8 mouse cellular contexts compared by ENCODE assay signal in genomic region chr11:60046058-60046735, GRCm38 (mm10). TPM values are rescaled to one million over a fixed set of nuclear protein-coding genes. Genes with fewer than 3 reads are reported as not detected.
A peak's percentile ranks its signal among the peaks of the same experiment; 100 is the strongest.
DNase-seq lines count a peak whose midpoint lies in the region; ATAC-seq and TF ChIP-seq lines count a peak whose summit lies in the region.

Gene Pemt (minus strand): TSS chr11:60046489.

- no peak for TF ChIP-seq EP300 in heart, postnatal 0 days (IDR thresholded peaks at IDR 0.05; ENCODE audit: low read depth)

- H3K27me3 ChIP-seq in E14TG2a.4 (ENCODE audit: insufficient read depth, low read length), result peaks cover 6% of the 10 kb centered on the region; the same call in 1 of the 2 replicates
- no peaks in the 10 kb centered on the region for H3K27me3 ChIP-seq in forebrain, embryonic 12.5 days
- no peaks in the 10 kb centered on the region for H3K27me3 ChIP-seq in heart, postnatal 0 days (ENCODE audit: control insufficient read depth, insufficient read depth, low read length)
- no peaks in the 10 kb centered on the region for H3K27me3 ChIP-seq in liver, embryonic 16.5 days (ENCODE audit: control insufficient read depth, insufficient read depth, low read depth, low read length)
- H3K27me3 ChIP-seq in neural tube, embryonic 13.5 days, result no peaks in the 10 kb centered on the region; the same call in 1 of the 2 replicates
- no peaks in the 10 kb centered on the region for H3K27me3 ChIP-seq in testis, adult 2 months (ENCODE audit: control insufficient read depth, insufficient read depth, low read length)

- TF ChIP-seq CTCF in E14TG2a.4 (conservative IDR thresholded peaks at IDR 0.05; ENCODE audit: low read length), result peak; percentile 23
- TF ChIP-seq CTCF in heart, postnatal 0 days (IDR thresholded peaks at IDR 0.05; ENCODE audit: low read depth), result peak; percentile 45
- TF ChIP-seq CTCF in testis, adult 2 months (IDR thresholded peaks at IDR 0.05; ENCODE audit: control insufficient read depth, insufficient read depth, insufficient replicate concordance, low read depth, low read length), result peak; percentile 40; the same call in 1 of the 2 replicates

- under 1% methylated on average over 44 of the region's 44 CpGs for WGBS in forebrain, embryonic 12.5 days
- WGBS in heart, postnatal 0 days, result under 1% methylated on average over 44 of the region's 44 CpGs
- WGBS in liver, embryonic 16.5 days (ENCODE audit: insufficient replicate concordance), result under 1% methylated on average over 44 of the region's 44 CpGs
- under 1% methylated on average over 44 of the region's 44 CpGs for WGBS in neural tube, embryonic 13.5 days

- no peaks in the 10 kb centered on the region for H3K9me3 ChIP-seq in E14TG2a.4 (ENCODE audit: low read length)
- H3K9me3 ChIP-seq in forebrain, embryonic 12.5 days, result no peaks in the 10 kb centered on the region
- H3K9me3 ChIP-seq in heart, postnatal 0 days (replicated peaks; ENCODE audit: control insufficient read depth, low read length), result no peaks in the 10 kb centered on the region
- no peaks in the 10 kb centered on the region for H3K9me3 ChIP-seq in liver, embryonic 16.5 days (replicated peaks; ENCODE audit: control insufficient read depth, low read length)
- no peaks in the 10 kb centered on the region for H3K9me3 ChIP-seq in neural tube, embryonic 13.5 days

- peaks cover 18% of the 10 kb centered on the region for H3K4me1 ChIP-seq in E14TG2a.4 (replicated peaks; ENCODE audit: low read depth, low read length)
- peaks cover 6% of the 10 kb centered on the region for H3K4me1 ChIP-seq in forebrain, embryonic 12.5 days
- peaks cover 6% of the 10 kb centered on the region for H3K4me1 ChIP-seq in heart, postnatal 0 days (ENCODE audit: control insufficient read depth, insufficient read depth)
- H3K4me1 ChIP-seq in liver, embryonic 16.5 days (ENCODE audit: control insufficient read depth, low read depth, low read length), result peaks cover 13% of the 10 kb centered on the region
- H3K4me1 ChIP-seq in neural tube, embryonic 13.5 days (replicated peaks), result peaks cover 6% of the 10 kb centered on the region
- peaks cover 6% of the 10 kb centered on the region for H3K4me1 ChIP-seq in testis, adult 2 months (ENCODE audit: control insufficient read depth, insufficient read depth, low read length)

- TF ChIP-seq POLR2A in testis, adult 2 months (IDR thresholded peaks at IDR 0.05; ENCODE audit: control insufficient read depth, low read depth, low read length), result peak; percentile 67

- H3K9ac ChIP-seq in forebrain, embryonic 12.5 days, result peak within 1 kb of the TSS; percentile 65
- peak within 1 kb of the TSS; percentile 44 for H3K9ac ChIP-seq in heart, postnatal 0 days (replicated peaks; ENCODE audit: low read depth, low read length)
- H3K9ac ChIP-seq in liver, embryonic 16.5 days (ENCODE audit: low read depth, low read length), result peak within 1 kb of the TSS; percentile 70
- peak within 1 kb of the TSS; percentile 75 for H3K9ac ChIP-seq in neural tube, embryonic 13.5 days

- H3K36me3 ChIP-seq in E14TG2a.4 (ENCODE audit: insufficient read depth, low read length), result no peaks in the 10 kb centered on the region
- no peaks in the 10 kb centered on the region for H3K36me3 ChIP-seq in forebrain, embryonic 12.5 days (replicated peaks)
- no peaks in the 10 kb centered on the region for H3K36me3 ChIP-seq in heart, postnatal 0 days (replicated peaks; ENCODE audit: control insufficient read depth, insufficient read depth, low read length)
- no peaks in the 10 kb centered on the region for H3K36me3 ChIP-seq in liver, embryonic 16.5 days (ENCODE audit: control insufficient read depth, insufficient read depth)
- no peaks in the 10 kb centered on the region for H3K36me3 ChIP-seq in neural tube, embryonic 13.5 days
- no peaks in the 10 kb centered on the region for H3K36me3 ChIP-seq in testis, adult 2 months (ENCODE audit: control insufficient read depth, insufficient read depth, low read length)

- peak; percentile 92 for DNase-seq in c-Kit-positive CD71-positive TER-119-positive erythroid progenitor cells, embryonic 14.5 days (ENCODE audit: low spot score)
- peak; percentile 93 for DNase-seq in heart, postnatal 0 days (ENCODE audit: low spot score)
- peak; percentile 96 to 97 for DNase-seq in kidney, postnatal 4 days

- peak within 1 kb of the TSS; percentile 81 for H3K27ac ChIP-seq in forebrain, embryonic 12.5 days
- H3K27ac ChIP-seq in heart, postnatal 0 days (ENCODE audit: low read depth), result peak within 1 kb of the TSS; percentile 80
- H3K27ac ChIP-seq in liver, embryonic 16.5 days (ENCODE audit: low read length), result peak within 1 kb of the TSS; percentile 88
- H3K27ac ChIP-seq in neural tube, embryonic 13.5 days (replicated peaks), result peak within 1 kb of the TSS; percentile 88
- peak within 1 kb of the TSS; percentile 98 for H3K27ac ChIP-seq in testis, adult 2 months (ENCODE audit: control insufficient read depth, insufficient read depth, low read depth, low read length)

- H3K4me2 ChIP-seq in forebrain, embryonic 12.5 days, result peak within 1 kb of the TSS; percentile 65
- H3K4me2 ChIP-seq in heart, postnatal 0 days (ENCODE audit: low read depth, low read length), result peak within 1 kb of the TSS; percentile 68
- H3K4me2 ChIP-seq in liver, embryonic 16.5 days (ENCODE audit: low read depth, low read length), result peak within 1 kb of the TSS; percentile 96
- peak within 1 kb of the TSS; percentile 63 for H3K4me2 ChIP-seq in neural tube, embryonic 13.5 days

- ATAC-seq in forebrain, embryonic 12.5 days (ENCODE audit: low FRiP score), result peak; percentile 99
- peak; percentile 98 for ATAC-seq in heart, postnatal 0 days (ENCODE audit: insufficient read depth, low read depth)
- peak; percentile 96 for ATAC-seq in liver, embryonic 16.5 days (ENCODE audit: low read depth)
- peak; percentile 99 for ATAC-seq in neural tube, embryonic 13.5 days (ENCODE audit: low read depth)

- peak within 1 kb of the TSS; percentile 85 for H3K4me3 ChIP-seq in E14TG2a.4 (replicated peaks; ENCODE audit: low read length)
- H3K4me3 ChIP-seq in forebrain, embryonic 12.5 days (replicated peaks), result peak within 1 kb of the TSS; percentile 57
- peak within 1 kb of the TSS; percentile 56 for H3K4me3 ChIP-seq in heart, postnatal 0 days (ENCODE audit: low read depth, low read length)
- peak within 1 kb of the TSS; percentile 71 for H3K4me3 ChIP-seq in liver, embryonic 16.5 days (ENCODE audit: low read depth, low read length)
- peak within 1 kb of the TSS; percentile 54 for H3K4me3 ChIP-seq in neural tube, embryonic 13.5 days
- H3K4me3 ChIP-seq in testis, adult 2 months (ENCODE audit: control insufficient read depth, low read depth, low read length), result peak within 1 kb of the TSS; percentile 95

RNA-seq across cellular contexts. Expression of gene Pemt, which starts in this region (rescaled TPM):
- polyA plus RNA-seq in forebrain, embryonic 12.5 days (2016; fragmentation: Nextera tagmentation; extraction: Ambion mirVana), result 5.4 and 6.3 TPM in 2 replicates
- total RNA-seq in heart, postnatal 0 days (2014; rRNA removed; ENCODE audit: low replicate concordance), result 11.9 and 14.8 TPM in 2 replicates
- 6.9 and 8.2 TPM in 2 replicates for polyA plus RNA-seq in heart, postnatal 0 days (2015; fragmentation: Nextera tagmentation; extraction: Ambion mirVana)
- polyA plus RNA-seq in liver, embryonic 16.5 days (2015; fragmentation: Nextera tagmentation; extraction: Ambion mirVana), result 43.1 and 63.2 TPM in 2 replicates
- 7.1 and 8.5 TPM in 2 replicates for polyA plus RNA-seq in neural tube, embryonic 13.5 days (2015; fragmentation: Nextera tagmentation; extraction: Ambion mirVana)
- 40.0 and 41.5 TPM in 2 replicates for polyA plus RNA-seq in testis, adult 2 months (2012; rRNA removed)

Comparison
In these comparisons a context has a peak if more than half of its experiments do, and no peak if none do; other contexts are left out.
1. Peak in every context shown above with its lines: DNase-seq, ATAC-seq, H3K4me3 ChIP-seq and H3K27ac ChIP-seq.